Mouse (Mus musculus): ENCODE results near the gene Arid5a.
A peak's percentile ranks its signal among the peaks of the same experiment; 100 is the strongest.

Arid5a gene

DNA sequence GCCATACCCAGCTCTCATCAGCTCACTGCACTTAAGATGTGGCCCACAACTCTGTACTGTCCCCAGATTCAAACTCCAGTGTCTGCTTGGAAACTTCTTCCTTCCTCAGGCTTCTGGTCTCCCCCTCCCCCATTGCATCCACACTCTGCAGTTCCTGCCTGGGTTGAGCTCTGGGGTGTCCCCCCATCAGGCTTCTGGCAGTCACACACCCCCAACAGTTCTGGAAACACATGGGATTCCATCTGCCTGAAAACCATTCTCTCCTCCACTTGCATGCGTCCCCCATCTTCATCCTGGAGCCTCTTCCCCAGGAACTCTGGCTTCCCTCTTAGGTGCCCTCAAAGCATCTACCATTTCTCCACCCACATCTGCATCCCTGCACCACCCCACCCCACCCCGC lies 19.3 kb downstream of the Arid5a start:
- DNase-seq, result no peak

DNA sequence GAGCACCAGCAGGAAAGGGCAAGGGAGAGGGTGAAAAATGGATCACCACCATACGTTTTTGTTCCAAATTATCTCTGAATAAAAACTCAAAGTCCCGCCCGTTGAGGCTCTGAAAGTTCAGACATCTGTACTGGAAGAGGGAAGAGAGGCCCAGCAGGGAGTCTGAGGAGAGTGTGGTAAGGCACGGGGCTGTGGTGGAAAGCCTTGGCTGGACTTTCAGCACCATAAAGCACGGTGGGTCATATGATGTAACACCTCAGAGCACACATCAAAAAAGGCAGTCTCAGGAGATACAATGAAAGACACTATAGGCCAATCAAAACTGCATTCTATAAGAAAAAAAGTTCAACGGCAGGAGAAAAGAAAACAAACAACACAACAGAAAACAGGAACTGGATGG lies 24.2 kb downstream of the Arid5a start:
- DNase-seq, result no peak

DNA sequence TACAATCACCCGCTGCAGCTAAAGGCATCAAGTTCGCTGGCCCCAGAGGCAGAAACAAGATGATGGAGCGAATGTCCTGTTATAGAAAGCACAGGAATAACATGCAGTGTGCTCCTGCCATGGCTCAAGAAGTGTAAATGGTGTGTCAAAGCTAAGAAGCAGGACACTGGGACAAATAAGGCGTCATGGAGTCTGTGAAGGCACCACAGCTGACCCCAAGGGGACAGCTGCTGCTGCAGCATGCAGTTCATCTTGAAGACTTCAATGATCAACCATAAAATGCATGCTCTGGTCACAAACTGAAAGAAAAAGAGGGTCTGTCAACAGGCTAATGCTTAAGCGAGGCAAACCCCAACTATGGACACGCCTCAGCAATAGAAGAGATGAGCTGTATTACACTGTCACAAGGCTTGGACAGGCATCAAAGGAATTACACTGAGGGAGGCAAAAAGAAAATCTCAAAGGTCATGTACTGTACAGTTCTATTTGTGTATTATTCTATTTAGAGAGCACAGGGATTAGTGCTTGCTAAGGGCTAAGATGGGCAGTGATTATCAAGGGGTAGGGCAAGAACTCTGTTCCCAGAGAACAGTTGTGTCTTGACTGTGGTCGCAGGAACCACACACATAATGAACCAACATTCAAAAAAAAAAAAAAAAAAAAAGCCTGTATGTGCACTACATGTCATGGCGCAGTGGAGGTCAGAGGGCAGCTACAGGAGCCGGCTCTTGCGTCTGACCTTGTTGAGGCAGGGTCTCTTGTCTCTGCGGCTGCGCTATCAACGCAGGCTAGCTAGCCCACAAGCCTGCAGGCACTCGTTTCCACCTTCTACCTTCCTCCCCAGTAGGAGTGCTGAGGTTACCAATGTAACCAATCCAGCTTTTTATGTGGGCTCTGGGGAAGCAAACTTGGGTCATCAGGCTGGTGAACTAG lies 25.7 kb downstream of the Arid5a start:
- DNase-seq, result no peak

DNA sequence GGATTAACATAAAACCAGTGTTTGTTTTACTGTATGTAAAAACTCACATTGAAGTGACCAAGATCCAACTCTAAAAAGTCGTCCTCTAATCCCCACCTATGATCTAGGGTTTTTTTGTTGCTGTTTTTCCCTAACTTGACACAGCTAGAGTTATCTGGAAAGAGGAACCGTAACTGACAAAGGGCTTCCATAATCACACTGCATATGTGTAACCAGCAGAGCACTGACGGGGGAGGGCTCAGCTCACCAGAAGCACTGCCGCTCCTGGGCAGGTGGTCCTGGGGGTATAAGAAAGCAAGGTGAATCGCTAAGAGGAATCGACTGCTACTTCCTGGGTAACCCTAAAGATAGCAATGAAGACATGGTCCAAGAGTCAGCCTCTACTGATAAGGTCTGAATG lies 35.0 kb downstream of the Arid5a start:
- no peak for DNase-seq

DNA sequence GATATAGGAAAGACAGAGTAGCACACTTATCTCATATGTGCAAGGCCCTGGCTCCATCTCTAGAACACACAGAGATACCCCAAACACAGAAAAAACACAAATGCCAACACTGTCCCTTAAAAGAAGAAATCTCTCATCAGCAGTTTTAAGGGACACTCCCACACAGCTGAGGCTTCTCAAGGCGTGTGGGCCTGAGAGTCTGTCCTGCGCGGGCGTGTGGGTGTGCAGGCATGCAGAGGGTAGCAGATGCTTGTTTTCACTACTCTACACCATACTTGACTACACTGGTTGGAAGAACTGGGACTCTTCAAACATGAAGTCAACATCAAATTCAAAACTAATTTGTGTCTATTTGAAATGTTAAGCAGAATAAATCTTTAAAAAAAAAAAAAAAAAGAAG lies 44.8 kb downstream of the Arid5a start:
- DNase-seq, result no peak

DNA sequence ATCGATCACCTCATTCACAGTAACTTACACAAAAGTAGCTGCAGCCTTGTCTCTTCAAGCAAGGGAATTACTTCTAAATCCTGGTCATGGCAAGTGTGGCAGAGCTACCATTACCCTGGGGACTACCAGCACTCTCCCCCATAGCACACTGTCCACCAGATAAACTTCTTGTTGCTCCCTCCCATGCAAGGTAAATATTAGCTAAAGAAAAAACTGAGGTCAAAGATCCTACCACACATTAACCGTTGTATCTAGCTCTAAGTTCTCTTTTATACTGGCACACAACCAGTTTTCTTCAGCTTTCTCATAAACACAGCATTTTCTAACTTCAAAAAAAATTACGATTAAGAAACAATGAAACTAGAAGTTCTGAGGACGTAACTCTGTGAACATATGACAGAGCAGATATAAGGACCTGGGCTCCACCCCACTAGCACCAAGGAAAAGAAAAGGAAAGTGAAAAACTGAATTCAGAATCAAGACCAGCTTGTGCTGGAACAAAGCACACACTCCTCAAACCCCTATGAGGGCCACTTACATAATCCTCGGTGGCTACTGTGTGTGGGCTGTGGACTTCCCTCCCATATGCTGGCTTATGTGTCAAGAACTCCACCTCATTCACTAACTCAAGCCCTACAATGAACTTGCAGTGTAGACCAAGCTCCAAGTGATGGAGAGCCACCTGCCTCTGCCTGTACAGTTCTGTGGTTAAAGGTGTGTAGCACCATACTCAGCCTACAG lies 49.6 kb downstream of the Arid5a start:
- DNase-seq, result no peak

DNA sequence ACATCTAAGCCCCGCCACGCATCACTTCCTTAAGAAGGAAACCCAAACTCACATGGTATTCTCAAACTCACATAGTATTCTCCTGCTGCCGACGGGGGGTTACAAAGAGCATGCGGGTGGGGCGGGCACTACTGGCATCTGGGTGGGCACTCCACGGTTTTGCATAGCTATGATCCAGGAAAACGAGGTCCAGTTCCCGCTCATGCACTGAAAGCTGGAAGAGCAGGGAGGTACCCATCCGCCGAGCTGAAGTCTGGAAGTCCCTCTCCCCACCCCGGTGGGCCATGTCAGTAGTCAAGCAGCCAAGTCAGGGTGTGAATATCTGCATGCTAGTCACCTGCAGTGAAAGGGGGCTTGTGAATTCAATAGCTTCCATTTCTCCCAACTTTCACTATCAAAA lies 60.2 kb downstream of the Arid5a start:
- peak; percentile 19 for DNase-seq

DNA sequence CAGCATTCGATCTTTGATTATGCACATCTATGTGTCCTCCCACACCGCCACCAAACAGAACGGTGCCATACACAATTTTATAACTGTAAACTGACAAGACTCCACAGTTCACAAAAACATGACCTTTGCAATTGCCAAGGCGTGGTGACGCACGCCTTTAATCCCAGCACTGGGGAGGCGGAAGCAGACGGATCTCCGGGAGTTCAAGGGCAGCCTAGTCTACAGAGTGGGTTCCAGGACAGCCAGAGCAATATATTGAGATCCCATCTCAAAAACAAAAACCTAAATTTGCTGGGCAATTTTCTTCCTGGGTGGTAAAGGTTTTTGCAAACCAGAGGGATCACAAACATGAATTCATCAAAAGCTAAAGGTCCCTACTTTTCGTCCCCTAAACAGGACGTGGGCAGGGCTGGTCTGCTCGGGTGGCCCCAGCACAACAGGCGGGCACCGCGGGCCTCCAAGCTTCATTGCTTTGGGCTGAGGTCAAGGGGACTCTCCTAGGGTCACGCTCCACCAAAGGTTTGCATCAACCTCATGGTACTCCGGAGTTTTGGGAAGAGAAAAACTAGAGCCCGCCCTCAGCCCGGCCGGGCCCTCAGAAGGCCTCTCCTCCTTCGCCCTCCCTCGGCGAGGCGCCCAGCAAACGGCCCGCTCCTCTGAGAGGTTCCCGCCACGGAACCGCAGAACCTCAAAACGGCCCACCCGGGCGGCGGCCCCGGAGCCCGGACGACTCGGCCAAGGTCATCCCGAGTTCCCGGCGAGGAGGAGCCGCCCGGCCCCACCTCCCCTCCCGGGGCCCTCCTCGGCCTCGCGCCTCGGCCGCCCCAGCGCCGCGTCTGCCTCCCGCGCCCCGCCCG lies 60.8 kb downstream of the Arid5a start:
- DNase-seq, result peak; percentile 71 to 73

DNA sequence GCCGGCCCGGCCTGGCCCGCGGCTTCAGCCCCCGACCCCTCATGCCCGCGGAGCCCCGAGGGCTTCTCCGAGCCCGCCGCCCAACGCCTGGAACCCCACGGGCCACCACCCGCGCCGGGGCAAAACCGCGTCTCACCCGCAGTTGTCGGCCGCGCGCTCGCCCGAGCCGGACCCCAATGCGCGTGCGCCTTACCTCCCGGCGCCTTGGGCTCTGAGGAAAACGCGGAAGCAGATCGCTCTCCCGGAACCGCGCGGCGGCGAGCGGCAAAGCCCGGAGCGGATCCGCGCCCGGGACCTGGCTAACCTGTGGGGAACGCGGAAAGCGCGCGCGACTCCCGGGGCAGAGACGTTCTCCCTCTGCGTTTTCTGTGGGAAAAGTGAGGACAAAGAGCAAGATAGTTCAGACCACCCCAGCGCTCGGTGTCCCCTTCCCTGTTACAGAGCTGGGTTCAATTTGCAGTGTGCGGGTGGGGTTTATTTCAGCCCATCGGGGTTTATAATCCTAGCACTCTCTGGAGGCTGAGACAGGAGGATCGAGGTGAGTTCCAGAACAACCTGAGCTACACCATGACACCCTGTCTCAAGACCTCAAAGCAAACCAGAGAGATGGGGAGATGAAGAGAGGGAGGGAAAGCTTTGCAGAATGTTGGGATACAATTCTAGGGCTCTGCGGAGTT lies 61.6 kb downstream of the Arid5a start, which contains the start of gene Kansl3:
Kansl3 (minus strand) TSS at position 213 of the 677 bp plus-strand sequence.
- DNase-seq, result peak; percentile 94 to 95

DNA sequence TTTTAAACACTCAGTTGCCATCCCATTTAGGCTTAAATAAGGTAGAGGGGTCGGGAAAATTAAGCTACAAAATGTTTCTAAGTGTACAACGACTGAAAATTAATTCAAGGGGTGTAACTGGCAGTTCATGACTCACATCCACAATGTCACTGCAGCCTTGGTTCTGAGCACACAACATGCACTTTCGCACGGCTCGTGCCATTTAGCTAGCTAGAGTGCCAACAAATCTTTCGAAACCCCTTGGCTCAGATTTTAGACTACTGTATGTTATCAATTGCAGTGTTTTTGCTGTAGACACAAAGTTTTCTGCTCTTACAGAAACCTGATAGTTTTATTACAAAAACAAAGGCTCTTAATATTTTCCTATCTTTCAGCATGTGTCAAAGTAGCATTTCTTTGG lies 63.4 kb downstream of the Arid5a start:
- no peak for DNase-seq

DNA sequence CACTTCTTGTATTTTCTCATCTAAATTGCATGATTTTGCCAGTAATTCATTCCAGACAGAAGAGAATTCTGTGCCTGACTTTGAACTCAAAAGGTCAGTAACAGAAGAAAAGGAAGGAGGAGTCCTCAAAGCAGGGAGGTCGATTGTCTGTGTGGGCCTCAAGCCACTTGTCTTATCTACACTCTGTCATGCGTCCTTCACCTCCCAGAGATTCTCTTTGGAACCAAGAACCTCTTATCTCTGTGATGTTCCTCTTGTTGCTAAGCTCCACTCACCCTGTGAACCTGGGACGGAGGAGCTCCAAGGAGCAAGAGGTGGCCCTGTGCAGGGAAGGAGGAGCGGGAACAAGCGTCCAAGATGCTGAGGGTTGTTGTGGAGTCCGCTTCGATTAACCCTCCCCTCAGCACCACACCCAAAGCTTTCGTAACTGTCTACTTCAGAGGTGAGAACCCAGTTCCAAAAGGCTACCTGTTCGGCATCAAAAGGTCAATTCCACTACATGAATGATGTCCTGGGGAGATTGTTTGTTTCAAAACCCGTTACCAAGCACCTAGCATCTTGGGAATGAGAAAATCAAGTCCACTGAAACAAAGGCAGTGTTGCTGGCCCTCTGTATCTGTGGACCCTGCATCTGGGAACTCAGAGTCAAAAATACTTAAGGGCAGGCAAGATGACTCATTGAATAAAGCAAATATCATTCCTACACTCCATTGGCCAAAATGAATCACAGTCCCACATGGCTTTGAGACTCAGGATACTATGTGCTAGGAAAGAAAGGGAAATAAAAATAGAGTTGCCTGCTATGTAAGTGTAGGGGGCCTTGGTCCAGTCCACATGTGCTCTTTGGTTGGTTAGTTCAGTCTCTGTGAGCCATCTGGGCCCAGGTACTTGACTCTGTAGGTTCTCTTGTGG lies 64.7 kb downstream of the Arid5a start, which contains the start of gene Fer1l5:
Fer1l5 (plus strand) TSS at position 358 of the 912 bp plus-strand sequence.
- DNase-seq, result no peak
